Mouse (Mus musculus) urinary bladder, postnatal 14 days (tissue): ENCODE measurements at regions not wholly inside any gene's neighbourhood (a gene's known extent, or its start where the extent isn't known, plus 50 kb on each side); places are given as distances from the start of the nearest gene placed in this dataset.

Experiments used
- DNase-seq: peaks from one replicate; pipeline ENCODE4 v3.0.0; 2021; ENCODE audit warnings: low spot score

DNA sequence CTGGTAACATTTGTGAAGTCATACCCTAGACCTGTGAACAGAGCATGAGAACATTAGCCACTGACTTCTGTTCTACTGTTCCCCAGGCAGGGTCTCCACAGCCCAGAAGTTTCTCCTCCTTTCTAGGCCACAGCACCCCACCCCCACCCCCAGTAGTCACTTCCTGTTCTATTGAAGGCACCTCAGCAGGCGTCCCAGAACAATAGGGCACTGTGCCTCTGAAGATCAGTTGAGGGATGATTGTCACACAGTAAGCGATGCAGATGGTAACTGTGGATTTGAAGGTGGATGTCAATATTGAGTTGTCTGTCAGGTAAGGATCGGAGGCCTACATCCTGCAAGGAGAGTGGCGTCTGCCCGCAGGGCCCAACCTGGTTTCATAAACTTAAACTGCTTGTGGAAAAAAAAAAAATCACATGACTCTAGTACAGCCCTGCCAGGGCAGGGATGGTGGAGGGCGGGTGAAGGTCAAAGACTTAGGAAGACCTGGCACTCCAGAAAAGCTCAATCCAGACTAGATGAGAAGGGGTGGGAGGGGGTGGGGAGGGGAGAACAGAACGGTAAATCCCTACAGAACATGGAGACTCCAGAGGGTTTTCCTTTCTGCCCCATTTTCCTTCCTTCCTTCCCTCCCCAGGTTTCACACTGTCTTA, 103.1 kb upstream of the Rybp start:
- no peak for DNase-seq

DNA sequence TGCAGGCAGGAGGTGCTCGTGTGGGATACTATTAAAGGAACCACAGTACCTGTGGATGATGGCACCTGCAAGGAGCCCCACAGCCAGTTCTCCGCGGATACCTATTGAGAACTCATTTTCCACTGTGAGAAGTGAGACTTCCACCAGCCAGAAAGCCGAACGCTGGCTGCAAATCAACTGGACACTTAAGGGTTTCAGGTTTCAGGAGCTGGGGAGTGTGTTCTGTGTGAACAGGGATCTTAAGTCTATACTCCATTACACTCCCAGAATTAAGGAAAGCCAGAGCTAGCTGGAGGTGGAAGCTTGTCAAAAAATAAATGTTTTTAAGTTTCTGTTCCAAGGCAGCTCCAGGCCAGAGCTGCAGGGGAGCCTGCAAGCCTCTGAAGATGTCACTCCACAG, 99.8 kb upstream of the Rybp start:
- no peak for DNase-seq

DNA sequence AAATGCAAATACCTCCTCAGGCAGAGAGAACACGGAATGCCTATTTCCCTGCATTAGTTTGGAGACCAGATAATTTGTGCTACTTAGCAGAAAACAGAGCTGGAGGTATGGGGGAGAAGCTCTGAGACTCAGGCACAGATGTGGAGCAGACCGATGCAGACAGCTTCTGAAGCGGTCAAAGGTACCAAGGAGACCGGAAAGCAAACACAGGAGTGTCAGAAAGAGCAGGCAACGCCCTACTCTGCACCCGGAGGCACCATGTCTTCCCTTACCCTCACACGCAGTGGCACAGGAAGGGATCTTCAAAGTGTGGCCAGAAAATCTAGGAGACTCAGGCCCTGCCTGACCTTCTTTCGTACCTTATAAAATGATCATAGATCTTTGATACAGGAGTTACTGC, 98.4 kb upstream of the Rybp start:
- DNase-seq: no peak

DNA sequence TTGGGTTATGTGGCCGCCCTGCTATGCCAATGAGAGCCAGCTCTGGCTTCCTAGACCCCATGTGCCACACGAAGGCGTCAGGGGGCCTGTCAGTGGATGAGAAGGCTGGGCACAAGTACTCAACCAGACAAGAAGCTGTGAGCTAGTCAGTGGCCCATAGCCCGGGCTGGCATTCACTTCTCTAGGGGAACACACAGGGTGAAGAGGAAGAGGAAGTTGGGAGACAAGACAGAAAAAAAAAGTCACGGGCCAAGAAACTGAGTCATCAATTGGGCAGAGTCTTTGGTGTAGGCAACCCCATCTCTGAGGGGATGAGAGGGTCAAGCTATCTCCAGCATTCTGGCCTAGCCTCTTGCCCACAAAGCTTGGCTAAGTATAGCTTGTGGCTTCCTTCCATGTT, 93.8 kb upstream of the Rybp start:
- no peak for DNase-seq

DNA sequence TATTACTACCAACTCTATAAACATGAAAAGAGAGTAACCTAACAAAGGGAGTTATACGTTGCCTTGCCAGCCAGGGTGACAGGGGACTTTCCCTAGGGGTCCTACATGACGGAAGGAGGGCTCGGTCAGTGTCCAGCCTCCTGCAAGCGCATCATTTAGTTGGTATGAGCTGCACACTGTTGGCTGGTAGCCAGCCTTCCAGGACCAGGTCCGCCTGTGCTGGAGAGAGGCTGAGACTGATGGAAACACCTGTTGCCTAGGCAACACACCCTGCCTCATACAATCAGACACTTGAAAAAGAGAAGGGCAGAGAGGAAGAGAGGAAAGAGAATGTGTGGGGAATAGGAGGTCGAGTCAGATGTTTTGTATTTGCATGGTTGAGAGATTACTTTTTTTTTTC, 93.3 kb upstream of the Rybp start:
- DNase-seq: no peak

DNA sequence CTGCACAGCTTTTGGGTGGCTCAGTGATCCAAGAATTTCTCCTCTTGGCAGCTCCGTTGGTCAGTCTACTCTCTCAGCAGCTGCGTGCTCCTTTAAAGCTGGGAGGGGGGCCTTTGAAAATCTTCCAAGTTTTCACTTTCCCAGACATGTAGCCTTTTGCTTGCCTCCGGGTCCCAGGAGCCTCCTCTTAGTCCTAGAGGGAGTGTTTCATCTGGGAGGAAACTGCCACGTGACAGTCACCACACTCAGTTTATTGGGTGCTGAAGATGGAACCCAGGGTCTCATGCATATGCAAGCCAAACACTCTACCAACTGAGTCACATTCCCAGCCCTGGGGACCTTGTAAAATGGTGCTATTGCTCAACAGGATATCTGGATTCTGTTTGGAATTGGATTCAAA, 92.5 kb upstream of the Rybp start:
- DNase-seq: no peak

DNA sequence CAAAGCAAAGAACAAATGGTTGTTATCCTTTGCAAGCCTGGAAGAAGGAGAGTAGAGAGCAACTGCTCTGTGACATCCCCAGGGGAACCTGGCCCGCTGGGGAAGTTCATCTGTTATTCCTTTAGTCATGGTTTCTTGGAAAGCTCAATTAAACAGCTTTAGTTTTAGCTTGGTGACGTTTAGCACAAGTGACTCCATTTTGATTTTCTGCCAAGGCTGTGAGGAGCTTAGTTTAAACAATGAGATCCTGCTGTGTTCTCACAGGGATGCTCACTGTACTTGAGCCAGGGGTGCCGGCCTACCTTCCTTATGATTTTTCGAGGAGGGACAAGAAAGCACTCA, 91.2 kb upstream of the Rybp start:
- DNase-seq: no peak

DNA sequence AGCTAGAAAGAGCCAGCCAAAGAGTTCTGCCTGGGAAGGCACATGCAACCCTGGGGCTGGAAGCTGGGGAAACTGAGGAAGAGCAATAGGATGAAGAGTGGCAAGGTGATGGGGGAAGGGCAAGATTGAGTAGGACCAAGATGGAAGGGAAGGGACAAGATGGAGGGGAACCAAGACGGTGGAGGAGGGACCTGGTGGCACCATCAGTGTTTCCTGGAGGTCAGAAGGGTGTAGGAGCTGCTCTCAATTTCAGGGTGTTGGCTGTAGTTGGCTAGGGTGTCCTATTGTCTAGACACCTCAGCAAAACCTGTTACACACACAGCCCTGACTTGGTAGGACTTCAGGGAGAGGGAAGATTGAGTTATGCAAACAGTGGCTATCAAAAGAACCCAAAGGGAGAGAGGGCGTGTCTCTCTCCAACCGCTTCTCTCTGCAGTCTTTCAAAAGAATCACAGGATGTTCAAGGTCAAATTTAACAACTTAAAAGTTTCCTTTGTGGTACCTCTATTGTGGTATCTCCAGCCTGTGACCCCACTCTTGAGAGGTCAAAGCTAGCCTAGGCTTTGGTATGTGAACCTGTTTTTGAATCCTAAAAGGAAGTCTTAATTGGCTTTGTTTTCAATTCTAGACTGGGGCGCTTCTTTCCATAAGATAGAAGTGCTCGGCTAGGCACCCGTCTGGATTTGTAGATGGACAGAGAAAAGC, 90.7 kb upstream of the Rybp start:
- DNase-seq: no peak

DNA sequence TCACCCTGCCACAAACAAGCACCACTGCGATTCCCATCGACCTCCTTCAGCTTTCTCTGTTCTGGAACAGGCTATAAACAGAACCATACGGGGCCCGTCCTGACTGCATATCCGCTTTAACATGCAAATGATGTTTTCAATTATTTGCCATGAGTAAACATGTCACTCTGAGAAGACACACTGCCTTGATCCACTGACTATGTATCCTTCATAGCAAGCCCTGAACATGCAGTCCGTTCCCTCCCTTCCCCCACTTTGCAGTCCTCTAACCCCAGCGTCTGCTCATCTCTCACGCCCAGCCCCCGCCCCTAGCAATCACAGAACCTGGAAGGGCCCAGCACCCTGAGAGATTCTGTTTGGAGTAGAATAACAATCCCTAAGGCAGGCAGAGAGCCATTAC, 89.4 kb upstream of the Rybp start:
- DNase-seq: no peak

DNA sequence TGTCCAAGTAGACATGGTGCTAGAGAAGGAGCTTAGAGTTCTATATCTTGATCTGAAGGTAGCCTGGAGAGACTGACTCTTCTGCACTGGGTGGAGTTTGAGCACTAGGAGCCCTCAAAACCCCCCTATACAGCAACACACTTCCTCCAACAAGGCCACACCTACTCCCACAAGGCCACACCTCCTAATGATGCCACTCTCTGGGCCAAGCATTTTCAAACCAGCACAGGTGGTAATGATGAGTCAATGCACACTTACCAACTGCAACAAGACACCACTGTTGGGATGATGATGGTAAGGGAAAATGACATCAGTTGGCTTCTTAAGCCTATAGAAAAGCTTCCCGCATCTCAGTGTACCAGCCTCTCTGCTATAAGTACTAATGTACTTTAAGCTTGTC, 83.5 kb upstream of the Rybp start:
- DNase-seq: no peak

DNA sequence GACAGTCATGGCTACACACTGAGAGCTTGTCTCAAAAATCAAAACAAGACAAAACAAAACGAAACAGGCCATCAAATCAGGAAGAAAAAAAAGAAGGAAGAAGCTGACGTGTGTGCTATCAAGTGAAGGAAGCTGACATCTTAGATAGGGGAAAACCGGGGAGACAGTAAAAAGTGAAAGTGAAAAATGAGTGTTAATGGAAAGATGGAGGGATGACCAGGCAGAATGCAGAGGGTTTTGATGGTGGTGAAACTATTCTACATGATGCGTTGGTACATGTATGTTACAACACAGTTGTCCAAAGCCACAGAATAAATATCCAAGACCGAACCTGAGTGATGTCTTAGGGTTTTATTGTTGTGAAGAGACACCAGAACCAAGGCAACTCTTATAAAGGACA, 83.1 kb upstream of the Rybp start:
- no peak for DNase-seq

DNA sequence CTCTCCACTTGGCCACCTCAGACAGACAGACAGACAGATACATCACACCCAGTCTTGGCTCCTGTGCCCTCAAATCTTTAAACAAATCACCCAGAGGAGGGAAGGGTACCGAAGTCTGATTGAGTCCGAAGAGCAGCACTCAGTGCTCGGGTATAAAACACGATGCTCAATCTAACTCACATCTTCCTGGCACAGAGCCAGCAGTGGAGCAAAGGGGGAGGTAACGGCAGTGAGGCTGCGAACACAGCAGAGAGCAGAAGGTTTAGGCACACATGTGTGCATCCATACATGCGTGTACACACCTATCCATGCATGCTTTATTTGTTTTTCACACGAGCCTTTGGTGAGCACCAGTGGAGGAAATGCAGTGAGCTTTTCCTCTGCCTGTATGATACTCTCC, 78.9 kb upstream of the Rybp start:
- no peak for DNase-seq

DNA sequence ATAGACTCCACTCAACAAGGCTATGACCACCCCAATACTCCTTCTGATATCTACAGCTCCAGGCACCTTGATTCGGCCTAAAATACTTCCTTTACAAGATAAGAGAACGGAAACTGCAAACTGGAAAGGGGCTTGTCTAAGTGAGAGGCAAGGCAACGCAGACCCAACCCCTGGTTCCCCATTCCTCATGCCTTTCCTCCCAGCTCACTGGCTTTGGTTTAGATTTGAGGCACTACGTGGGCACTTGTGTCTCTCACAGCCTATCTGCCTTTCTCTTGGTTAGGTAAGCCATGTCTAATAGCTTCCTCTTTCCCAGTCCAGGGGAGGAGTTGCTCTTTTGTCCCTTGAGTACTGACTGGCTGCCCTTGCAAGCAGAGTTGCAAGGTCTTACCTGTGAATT, 78.5 kb upstream of the Rybp start:
- DNase-seq: no peak

DNA sequence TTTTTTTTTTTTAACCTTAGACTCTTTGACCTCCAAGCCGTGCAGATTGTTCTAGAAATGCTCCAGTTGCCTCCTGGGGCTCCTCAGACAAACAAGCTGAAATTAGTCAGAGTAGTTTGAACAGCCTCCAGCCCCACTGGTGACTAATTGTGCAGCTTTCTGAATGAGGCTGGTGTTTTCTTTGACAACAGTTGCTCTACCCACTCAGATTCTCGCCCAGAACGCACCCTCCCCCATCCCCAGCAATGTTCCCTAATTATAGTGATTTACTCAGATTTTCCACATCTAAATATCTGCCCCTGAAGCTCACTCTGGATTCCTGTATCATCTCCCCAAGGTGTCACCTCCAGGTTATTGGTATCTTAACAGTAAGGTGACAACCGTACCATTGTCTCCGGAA, 76.4 kb upstream of the Rybp start:
- no peak for DNase-seq

DNA sequence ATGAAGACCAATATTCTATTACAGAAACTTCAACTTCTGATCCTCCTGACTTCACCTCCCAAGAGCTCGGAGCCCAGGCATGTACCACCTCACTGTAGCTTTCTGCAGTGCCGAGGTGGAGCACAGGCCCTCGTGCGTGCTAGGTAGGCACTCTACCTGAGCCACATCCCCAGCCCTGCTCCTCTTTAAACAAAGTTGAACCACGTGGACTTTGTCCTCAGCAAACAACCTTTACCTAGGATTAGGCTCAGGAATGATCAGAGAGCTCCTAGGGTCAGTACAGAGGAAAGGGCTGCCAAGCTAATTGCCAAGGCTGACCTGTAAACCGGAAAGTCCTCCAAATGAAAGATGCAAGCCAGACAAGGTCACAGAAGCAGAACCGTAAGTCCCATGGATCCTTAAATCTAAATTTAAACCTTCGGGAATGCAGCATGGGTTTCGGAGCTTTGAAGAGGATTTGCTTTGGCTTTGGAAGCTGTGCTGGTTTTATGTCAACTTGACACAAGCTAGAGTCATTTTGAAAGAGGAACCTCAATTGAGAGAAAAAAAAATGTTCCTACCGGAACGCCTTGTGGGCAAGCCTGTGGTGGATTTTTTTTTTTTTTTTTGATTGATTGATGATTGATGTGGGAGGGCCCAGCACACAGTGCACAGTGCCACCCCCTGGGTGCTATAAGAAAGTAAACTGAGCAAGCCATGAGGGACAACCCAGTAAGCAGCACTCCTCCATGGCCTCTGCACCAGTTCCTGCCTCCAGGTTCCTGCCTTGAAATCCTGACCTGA, 69.5 kb upstream of the Rybp start:
- DNase-seq: no peak

DNA sequence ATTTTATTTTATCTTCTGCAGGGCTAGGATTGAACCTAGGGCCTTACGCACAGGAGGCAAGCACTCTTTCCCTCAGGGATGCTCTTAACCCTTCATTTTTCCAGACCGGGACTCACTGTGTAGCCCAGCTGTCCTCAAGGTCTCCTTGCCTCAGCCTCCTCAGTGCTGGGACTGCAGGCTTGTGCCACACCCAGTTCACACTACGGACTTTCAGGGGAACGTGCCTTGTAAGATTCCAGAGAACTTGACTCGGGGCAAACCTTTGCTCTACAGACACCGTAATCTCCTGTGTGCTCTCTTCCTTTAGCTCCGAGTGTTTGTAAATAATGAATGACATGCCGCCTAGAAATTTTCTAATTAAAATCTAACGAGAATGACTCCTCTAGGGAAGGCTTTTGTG, 68.6 kb upstream of the Rybp start:
- no peak for DNase-seq

DNA sequence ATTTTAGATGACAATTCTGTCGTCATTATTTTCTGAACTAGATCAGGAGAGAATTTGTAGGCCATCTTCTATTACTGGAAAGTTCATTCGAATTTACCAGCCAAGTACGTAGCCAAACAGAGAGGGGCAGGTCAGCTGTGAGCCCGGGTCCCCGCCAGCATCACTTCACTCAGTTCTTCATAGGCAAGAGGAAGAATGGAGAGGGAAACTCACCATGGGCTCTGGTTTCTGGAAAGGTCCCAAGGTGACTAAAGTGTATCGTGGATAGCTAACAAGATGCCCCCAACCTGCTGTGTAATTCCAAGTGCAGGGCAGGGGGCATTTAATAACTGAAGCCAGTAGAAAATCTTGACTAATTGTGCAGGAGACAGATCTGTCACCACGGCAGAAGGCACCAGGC, 60.2 kb upstream of the Rybp start:
- DNase-seq: no peak

DNA sequence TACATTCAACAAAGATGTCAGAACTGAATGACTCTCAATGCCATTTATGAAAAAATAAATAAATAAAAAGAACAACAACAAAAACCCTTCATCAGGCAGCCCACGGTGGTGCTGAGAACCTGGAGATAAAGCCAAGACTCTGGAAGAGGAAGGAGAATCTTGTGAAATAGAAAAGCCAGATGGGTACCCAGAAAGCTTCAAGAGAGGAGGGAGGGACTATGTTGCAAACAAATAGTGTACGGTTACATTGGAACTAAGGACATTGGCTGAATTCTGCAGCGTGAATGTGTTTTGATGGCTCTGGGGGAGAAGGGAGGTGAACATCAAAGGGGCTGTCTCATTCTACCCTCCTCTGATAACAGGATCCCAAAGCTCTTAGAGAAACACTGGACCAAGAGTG, 57.8 kb upstream of the Rybp start:
- no peak for DNase-seq

DNA sequence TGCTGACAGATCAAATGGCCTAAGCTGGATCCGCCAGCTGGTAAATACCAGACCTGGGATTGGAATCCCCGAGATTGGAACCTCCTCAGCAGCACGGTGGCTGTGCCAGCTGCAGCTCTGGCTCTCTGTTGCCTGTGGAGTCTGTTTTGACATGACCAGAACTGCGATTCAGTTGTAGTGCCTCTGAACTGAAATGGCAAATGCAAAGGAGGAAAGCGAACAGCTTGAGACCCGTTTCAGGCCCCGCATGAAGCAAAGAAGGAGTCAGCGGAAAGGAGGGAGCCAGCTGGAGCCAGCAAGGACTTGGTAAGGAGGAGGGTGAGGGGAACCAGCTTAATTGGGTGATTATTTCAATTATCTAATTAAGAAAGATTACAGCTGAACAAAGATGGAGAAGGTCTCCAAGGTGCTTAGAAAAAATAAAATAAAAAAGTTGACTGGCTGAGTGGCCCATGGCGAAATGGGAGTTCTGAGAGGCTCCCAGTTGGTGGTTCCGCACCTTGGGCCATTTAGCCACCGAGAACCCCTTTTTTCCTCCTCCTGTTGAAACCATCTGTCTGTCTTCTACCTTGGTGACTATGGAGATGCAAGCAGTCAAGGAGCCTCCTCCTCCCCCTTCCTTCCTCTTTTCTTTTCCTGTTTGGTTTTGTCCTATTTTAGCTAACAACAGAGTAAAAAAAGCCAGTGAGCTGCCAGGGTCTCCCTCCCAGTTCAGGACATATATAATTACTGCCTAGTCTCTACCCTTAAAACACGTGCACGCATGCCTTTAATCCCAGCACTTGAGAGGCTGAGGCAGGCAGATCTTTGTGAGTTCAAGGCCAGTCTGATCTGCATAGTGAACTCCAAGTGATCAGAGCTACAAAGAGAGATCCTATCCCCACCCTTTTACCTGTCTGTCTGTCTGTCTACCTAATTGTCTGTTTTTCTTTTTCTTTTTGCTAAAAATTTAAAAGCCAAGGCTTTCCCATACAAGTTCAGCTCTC, 54.3 kb upstream of the Rybp start:
- no peak for DNase-seq

DNA sequence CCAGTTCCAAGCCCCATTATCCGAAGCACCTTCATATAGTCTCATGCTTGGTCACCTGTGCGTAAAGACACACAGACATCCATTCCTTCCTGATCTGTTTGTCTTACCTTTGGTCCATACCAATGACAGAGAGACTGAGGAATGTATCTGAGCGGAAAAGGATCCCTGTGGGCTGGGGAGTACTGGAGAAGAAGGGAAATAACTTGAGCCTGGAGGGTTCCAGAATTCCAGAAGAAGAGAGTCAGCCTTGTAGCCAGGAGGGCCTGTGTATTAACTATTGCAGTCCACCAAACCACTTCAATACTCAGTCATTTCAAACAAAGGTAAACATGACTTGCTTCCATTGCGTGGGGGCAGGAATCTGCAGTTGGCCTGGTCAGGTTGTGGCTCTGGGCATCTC, 51.0 kb upstream of the Rybp start:
- DNase-seq: no peak
